Mouse (Mus musculus) c-Kit-positive CD71-positive TER-119-positive erythroid progenitor cells, embryonic 14.5 days (primary cell): ENCODE data around the gene Tkfc.
"Not testable (repeated sequence)": the region's sequence is repeated elsewhere in the genome, so short reads cannot be mapped to it uniquely, and the experiment has no call there.

Experiments used
- DNase-seq: peaks from one replicate; pipeline ENCODE4 v3.0.0-alpha.2; 2013; ENCODE audit warnings: low spot score

Gene Tkfc

GRCm38 (mm10) chr19:10587231-10587630, 18.2 kb downstream of the Tkfc start:
- DNase-seq: no peak

GRCm38 (mm10) chr19:10585112-10585511, 20.3 kb downstream of the Tkfc start:
- no peak for DNase-seq

- DNase-seq: no peak
Measured at GRCm38 (mm10) chr19:10583550-10584146, 21.8 kb downstream of the Tkfc start.

- DNase-seq: no peak
Measured at GRCm38 (mm10) chr19:10581984-10582383, 23.5 kb downstream of the Tkfc start.

GRCm38 (mm10) chr19:10580761-10581160, 24.7 kb downstream of the Tkfc start:
- no peak for DNase-seq

- DNase-seq: no peak
Measured at GRCm38 (mm10) chr19:10580102-10580501, 25.4 kb downstream of the Tkfc start.

- DNase-seq: peak; percentile 95
Measured at GRCm38 (mm10) chr19:10576690-10577561, 28.5 kb downstream of the Tkfc start, which contains the start of the genes Cyb561a3 and Tmem138. Gene Cyb561a3 (plus strand): TSS chr19:10577172. Gene Tmem138 (minus strand): TSS chr19:10577362.

- DNase-seq: no peak
Measured at GRCm38 (mm10) chr19:10569627-10570026, 35.8 kb downstream of the Tkfc start.

GRCm38 (mm10) chr19:10565217-10565616, 40.2 kb downstream of the Tkfc start:
- DNase-seq: no peak

GRCm38 (mm10) chr19:10564278-10564677, 41.2 kb downstream of the Tkfc start:
- DNase-seq: no peak

- DNase-seq: no peak
Measured at GRCm38 (mm10) chr19:10562351-10562750, 43.1 kb downstream of the Tkfc start.

GRCm38 (mm10) chr19:10561558-10562314, 43.7 kb downstream of the Tkfc start:
- no peak for DNase-seq

- DNase-seq: no peak
Measured at GRCm38 (mm10) chr19:10560108-10560507, 45.3 kb downstream of the Tkfc start.

- DNase-seq: not testable (repeated sequence)
Measured at GRCm38 (mm10) chr19:10557837-10558375, 47.5 kb downstream of the Tkfc start.

- no peak for DNase-seq
Measured at GRCm38 (mm10) chr19:10557430-10557829, 48.0 kb downstream of the Tkfc start.

- DNase-seq: no peak
Measured at GRCm38 (mm10) chr19:10557001-10557400, 48.5 kb downstream of the Tkfc start.

GRCm38 (mm10) chr19:10555624-10556510, 49.6 kb downstream of the Tkfc start, which contains the start of gene Tmem216:
Gene Tmem216 (minus strand): TSS chr19:10556238.
- DNase-seq: peak; percentile 72

- DNase-seq: peak; percentile 66
Measured at GRCm38 (mm10) chr19:10539454-10539853, 66.0 kb downstream of the Tkfc start.
